Mouse (Mus musculus) kidney, postnatal 4 days (tissue): ENCODE measurements around the gene Bace2.

Experiments used
- DNase-seq, 2 experiments: peaks; one replicate each; pipeline ENCODE4 v3.0.0; 2021; ENCODE audit warnings: mixed read lengths in 2 of 2

Bace2 gene

GRCm38 (mm10) chr16:97402213-97402785, 45.8 kb downstream of the Bace2 start:
- DNase-seq = no peak

GRCm38 (mm10) chr16:97405476-97406012, 49.0 kb downstream of the Bace2 start:
- no peak for DNase-seq

- DNase-seq = peak; percentile 75 to 82
Observed at GRCm38 (mm10) chr16:97417896-97418542, 61.5 kb downstream of the Bace2 start.

GRCm38 (mm10) chr16:97418749-97419453, 62.4 kb downstream of the Bace2 start:
- DNase-seq = no peak

GRCm38 (mm10) chr16:97421671-97422070, 65.1 kb downstream of the Bace2 start:
- DNase-seq = no peak

- DNase-seq = no peak
Observed at GRCm38 (mm10) chr16:97423627-97424026, 67.1 kb downstream of the Bace2 start.

- DNase-seq = no peak
Observed at GRCm38 (mm10) chr16:97428026-97428425, 71.5 kb downstream of the Bace2 start.

GRCm38 (mm10) chr16:97430091-97430490, 73.5 kb downstream of the Bace2 start:
- DNase-seq = no peak

- peak; percentile 8 to 24 for DNase-seq
Observed at GRCm38 (mm10) chr16:97431328-97431727, 74.8 kb downstream of the Bace2 start.

GRCm38 (mm10) chr16:97434206-97434605, 77.7 kb downstream of the Bace2 start:
- DNase-seq = no peak

GRCm38 (mm10) chr16:97437448-97438056, 81.0 kb downstream of the Bace2 start:
- DNase-seq = no peak

GRCm38 (mm10) chr16:97438191-97438590, 81.6 kb downstream of the Bace2 start:
- no peak for DNase-seq

- DNase-seq = no peak
Observed at GRCm38 (mm10) chr16:97441967-97442366, 85.4 kb downstream of the Bace2 start.

- peak; percentile 47 to 62 for DNase-seq
Observed at GRCm38 (mm10) chr16:97443670-97444263, 87.2 kb downstream of the Bace2 start.

- no peak for DNase-seq
Observed at GRCm38 (mm10) chr16:97447386-97447785, 90.8 kb downstream of the Bace2 start.

GRCm38 (mm10) chr16:97459831-97460230, 103.3 kb downstream of the Bace2 start:
- no peak for DNase-seq

- DNase-seq = no peak
Observed at GRCm38 (mm10) chr16:97461271-97461670, 104.7 kb downstream of the Bace2 start.

GRCm38 (mm10) chr16:97462481-97463181, 106.1 kb downstream of the Bace2 start, which contains the start of gene Mx1:
Gene Mx1 (minus strand): TSS chr16:97462907.
- DNase-seq = peak in 1 of 2 experiments; percentile 3

- DNase-seq = no peak
Observed at GRCm38 (mm10) chr16:97466182-97466957, 109.8 kb downstream of the Bace2 start.

GRCm38 (mm10) chr16:97467472-97467871, 110.9 kb downstream of the Bace2 start:
- DNase-seq = no peak
